Mouse (Mus musculus): ENCODE data around the gene Pdia4.

- TF ChIP-seq POLR2A (IDR thresholded peaks at IDR 0.05; ENCODE audit: insufficient read depth, low read depth, low read length) = no peak
- no peak for TF ChIP-seq CTCF (IDR thresholded peaks at IDR 0.05; ENCODE audit: insufficient read depth, low read depth, low read length)
Measured at GRCm38 (mm10) chr6:47810181-47810580, 3.0 kb downstream of the Pdia4 start.

Data from olfactory bulb, adult 2 months (tissue).